Mouse (Mus musculus) gastrocnemius, adult 8-10 months (tissue): ENCODE measurements around the gene Cd38. TPM values are rescaled to one million over a fixed set of nuclear protein-coding genes. Genes with fewer than 3 reads are reported as not detected.

ENCODE experiments used
- DNase-seq, 2 experiments: peaks; one replicate each; pipeline ENCODE4 v3.0.0; 2022; ENCODE audit warnings: low spot score in 2 of 2
- total RNA-seq, 4 experiments: library from RNA; stranded (reverse); gene quantifications; 2 replicates each; pipeline ENCODE4 v1.2.4; 2022

Cd38 gene
- 1 to 10 TPM; 1.1 to 2.5 (median 1.8) TPM for total RNA-seq

DNA sequence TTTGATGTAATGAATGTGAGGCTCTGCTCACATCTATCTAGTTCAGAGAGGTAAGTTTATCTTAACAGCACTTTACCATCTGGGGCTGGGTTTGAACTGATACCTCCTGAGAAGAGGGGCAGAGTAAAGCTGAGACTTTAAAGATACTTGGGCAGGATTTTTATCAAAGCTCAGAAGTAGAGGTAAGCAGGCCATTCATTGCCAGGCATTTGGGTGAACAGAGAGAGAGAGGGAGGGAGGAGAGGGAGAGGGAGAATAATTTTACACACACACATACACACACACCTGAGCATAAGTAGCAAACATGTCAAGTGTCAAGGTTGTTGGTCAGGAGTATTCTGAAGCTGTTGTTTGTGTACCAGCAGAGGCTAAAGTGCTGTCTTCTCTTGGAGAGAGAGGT lies at the start of gene Cd38:
Cd38 (plus strand) TSS at position 301 of the 400 bp plus-strand sequence.
- DNase-seq = no peak

DNA sequence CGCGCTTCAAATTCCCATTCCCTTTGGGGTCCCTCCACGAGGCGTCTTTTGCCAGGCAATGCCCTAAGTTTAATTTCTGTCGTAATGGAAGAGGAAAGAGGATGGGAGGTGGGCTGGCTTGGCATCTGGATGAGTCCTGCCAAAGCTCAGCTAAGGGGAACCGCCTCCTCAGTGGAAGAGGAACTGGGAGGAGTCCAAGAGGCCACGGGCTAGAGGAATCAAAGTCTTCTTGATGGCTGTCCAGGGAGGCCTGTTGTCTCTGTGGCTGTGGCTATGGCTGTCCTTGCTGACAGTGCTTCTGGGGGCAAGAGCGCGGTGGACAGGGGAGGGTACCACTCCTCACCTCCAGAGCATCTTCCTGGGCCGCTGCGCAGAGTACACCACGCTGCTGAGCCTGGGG lies 49.7 kb upstream of the Cd38 start, which contains the start of gene Bst1:
Bst1 (plus strand) TSS at position 191 of the 400 bp plus-strand sequence.
- DNase-seq = no peak

DNA sequence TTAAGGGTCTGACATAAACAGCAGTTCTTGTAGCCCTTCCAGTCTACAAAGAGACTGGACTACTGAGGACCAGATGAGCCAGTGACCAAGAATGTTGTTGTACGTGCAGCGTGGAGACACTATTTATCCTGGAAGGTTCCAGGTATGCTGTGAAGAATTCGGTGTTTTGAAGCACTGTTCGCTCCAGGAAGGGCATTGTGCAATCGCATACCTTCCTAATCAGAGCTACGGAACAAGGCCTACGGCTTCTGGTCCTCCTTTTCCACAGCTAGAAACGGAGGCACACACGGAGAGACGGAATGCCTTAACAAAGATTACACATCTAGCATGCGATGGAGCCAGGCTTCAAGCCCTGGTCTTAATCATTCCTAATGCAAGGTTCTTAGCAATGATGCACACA lies 47.6 kb upstream of the Cd38 start:
- DNase-seq = no peak

DNA sequence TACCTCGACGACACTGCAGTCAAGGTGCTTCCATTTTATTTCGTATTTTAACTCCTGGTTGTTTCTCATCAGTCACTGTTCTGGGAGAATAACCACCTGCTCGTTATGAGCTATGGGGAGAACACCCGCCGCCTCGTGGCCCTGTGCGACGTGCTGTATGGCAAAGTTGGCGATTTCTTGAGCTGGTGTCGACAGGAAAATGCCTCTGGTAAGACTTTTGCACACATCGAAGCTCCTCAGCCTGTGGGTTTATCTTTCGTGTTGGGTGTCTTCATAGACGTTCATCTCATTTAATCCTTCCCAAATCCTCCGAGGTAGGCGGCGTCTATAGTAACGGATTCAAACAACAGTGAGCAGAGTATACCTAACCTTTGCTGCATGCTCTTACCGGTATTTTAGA lies 46.8 kb upstream of the Cd38 start, which contains the start of gene Fbxl5:
Fbxl5 (minus strand) TSS at position 101 of the 400 bp plus-strand sequence.
- DNase-seq = no peak

DNA sequence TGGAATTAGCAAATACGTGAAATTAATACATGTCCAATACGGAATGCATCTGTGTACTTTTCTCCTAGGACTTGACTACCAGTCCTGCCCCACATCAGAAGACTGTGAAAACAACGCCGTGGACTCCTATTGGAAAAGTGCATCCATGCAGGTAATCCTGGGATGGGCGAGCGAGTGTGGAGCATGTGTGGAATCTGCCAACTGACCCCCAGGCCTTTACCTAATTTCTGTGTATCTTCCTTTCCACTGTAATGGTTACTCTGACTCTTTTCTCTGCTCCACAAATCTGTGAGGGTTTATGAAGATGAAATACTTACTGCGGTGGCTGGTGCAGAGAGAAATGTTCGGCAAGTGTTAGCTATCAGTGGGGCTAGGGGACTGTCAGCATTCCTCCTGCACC lies 46.2 kb upstream of the Cd38 start:
- DNase-seq = no peak

DNA sequence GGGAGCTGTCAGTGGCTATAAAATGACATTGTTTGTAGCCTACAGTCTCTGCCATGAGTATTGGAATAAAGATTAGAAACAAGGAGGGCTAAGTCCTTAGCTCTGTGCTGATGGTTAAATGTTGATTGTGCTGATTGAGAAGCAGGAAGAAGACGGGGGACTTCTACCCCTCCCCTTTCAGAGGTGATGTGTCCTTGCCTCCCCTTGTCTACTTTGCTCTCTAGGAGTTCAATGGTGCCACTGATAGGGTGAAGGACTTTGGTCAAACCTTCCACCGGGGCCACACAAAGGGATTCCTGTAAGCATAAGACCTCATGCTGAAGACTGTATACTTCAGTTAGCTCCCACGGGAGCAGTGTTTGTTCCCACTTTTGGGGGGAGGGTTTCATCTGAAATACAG lies 45.5 kb upstream of the Cd38 start:
- DNase-seq = no peak

DNA sequence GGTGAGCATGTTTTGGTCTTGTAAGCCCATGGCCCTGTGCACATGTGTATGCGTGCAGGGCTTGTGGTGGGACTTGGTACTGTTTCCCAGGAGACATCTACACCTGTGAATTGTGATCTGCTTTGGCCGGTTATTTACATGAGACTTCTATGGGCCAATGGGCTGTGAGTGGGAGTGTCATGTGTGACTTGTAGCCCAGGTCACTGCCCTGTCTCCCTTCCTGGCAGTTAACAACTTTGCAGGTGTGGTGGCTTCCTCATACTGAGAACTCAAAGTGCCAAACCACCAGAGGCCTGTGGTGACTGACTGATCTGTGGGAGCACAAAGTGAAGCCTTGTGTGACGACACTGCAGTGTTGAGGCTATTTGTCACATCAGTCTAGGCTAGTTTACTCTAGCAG lies 43.8 kb upstream of the Cd38 start:
- DNase-seq = no peak

DNA sequence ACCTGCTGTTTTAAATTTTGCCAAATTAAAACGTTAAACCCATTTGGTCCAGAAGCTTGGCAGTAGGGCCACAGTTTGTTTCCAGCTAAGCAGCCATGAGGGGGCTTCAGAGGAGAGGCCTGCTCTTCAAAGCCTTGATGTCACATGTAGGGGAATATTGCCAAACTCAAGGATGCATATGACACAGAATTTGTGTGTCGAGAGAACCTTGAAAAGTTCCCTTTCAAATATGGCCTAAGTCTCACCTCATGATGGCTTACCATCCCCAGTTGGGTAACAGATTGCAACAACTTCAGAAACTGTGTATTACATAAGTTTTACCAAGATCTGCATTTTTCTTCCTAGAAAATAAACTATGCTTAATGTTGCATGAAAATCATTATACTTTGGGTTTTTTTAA lies 41.5 kb upstream of the Cd38 start:
- no peak for DNase-seq

DNA sequence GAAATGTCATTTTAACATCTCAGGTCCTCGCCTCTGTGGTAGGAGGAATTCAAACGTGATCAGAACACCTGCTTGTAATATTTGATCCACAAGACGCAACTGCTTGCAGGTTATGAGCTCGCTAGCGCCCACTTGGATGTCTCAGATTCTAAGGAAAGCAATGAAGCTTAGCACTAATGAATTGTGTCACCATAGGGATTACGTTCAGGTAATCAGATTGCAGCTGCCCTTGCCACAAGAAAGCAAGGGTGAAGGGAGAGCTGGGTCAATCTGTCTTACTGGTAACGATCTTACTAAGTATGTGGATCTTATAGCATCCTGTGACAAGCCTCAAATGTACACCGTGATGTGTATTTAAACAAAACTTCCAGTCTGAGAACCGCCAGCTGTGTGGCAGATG lies 41.0 kb upstream of the Cd38 start:
- no peak for DNase-seq

DNA sequence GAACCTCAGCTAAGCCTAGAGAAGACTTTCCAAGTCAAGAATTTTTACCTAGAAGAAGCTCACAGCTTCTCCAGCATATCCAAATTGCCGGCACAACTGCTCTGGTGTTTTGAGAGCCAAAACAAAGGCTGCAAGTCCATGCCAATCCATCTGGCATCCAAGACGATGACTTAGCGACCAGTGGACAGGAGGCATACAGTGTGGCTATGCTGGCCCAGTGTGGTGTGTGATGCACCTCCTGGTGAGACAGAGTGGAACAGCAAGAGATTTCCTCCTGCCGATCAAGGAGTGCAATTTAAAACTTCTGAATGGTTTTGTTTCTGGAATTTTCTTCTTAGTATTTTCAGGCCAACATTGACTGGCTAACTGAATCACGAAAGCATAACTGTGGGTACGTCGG lies 31.8 kb upstream of the Cd38 start:
- no peak for DNase-seq

DNA sequence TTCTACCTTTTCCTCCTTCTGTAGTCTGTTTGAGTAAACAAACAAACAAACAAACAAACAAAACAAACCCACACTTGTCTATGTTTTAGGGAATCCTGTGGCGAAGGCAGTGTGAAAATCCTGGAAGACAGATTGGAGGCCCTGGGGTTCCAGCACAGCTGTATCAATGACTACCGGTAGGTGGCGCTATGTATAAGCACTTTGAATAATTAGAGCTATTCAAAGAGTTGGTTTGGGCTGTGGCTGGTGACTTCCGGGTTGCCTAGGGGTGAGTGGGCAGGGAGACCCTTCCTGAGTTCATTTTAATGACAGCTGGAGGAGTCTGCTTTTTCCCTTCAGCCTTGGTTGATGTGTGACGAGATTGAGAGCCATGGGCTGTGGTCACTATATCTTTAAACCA lies 31.0 kb upstream of the Cd38 start:
- DNase-seq = no peak

DNA sequence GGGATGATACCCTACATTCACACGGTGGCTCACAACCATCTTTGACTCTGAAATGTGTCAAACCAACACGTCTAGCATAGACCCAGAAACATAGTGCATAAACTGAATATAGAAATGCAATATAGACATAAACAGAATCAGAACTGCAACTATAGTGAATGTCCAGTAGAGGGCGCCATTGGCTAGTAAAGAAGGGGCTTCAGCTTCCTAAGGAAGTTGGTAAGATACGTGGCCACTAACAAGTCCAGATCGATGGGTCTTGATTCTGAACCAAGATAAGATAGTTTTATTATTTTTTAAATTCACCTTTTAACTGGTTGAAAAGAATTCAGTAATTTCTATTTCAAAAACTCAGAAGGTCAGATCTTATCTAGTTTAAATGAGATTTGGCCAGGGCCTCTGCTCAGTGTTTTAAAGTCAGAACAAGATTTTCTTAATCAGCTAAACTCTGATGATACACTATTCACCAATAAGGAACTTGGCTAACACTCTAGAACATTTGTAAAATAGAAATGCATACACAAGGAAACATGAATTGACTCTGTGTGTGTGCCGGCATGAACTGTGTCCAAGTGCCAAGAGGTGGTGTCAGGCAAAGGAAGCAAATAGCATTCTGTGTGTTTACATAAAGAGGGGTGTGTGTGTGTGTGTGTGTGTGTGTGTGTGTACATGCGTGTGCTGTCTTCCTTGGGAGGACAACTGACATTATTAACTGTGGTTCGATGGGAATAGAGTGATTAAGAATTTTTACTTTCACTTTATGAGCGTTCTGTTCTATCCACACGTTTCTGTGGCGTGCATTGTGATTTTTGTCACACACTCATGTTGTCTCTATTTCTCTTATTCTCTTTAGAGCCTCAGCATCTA lies 27.0 kb upstream of the Cd38 start:
- DNase-seq = no peak

DNA sequence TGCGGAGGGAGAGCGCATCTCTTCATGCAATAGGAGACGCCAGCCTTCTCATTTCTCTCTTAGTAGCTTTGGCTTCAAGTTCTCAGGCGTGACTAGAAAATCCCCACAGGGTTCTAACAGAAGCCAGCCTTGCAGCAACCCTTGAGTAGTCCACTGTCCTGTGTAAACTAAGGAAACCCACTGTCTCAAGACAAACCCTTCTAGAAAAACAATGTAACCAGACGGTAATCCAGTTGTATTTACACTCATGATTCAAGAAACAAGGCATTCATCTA lies 26.4 kb upstream of the Cd38 start:
- DNase-seq = no peak

DNA sequence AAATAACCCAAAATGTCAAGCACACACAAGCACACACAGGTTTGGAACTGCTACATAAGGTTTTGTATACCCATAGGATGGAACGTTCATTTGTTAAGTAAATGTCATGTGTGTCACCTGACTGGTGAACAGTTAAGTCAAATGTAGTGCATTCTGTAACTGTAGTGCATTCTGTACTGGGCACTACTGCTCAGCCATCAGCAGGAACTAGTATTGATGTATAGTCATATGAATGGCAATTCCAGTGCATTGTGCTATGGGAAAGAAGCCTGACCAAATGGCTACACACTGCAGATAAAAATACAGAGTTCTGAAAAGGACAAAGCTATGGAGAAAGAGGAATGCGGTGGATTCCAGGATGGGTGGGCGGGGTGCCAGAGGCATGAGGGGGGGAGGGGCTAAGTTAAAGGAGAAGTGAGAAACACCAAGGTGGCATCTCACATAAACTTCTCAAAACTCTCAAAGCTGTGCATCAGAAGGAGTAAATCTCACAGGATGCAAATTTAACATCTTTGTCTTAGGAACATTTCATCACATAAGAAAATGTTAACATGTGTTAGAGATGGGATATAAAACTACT lies 25.7 kb upstream of the Cd38 start:
- no peak for DNase-seq

DNA sequence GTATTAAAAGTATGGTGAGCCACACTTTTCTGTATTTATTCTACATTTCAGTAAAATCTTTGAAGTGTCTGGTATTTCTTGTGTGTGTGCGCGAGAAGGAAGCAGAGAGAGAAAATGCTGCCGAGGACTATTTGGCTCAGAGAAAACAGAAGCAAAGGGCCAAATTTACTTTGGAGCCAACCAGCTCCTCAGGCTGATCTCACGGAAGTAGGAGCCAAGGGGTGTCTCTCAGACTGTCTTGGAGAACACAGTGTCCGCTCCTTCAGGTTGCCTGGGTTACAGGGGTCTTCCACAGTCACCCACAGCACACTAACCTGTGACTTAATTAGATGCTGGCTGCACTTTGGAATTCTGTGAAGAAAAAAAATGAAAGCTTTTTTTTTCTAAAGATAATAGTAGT lies 23.3 kb upstream of the Cd38 start:
- no peak for DNase-seq

DNA sequence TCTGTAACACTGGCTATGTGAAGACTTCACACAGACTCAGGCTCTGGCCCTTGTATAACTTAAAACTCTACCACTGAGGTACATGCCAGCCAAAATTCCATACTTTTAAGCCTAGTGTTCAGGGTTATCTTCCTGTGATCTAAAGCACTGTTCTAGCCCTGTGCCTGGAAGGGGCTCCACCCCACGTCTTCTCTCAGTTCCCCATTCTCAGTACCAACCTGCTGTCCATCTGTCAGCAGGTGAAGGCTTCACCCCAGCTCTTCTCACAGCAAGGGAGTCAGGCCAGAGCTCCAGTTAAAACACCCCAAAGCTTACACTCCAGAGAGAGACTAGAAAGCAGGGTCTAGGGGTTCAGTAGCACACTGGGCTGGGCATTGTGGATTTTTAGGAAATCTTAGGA lies 22.7 kb upstream of the Cd38 start:
- no peak for DNase-seq

DNA sequence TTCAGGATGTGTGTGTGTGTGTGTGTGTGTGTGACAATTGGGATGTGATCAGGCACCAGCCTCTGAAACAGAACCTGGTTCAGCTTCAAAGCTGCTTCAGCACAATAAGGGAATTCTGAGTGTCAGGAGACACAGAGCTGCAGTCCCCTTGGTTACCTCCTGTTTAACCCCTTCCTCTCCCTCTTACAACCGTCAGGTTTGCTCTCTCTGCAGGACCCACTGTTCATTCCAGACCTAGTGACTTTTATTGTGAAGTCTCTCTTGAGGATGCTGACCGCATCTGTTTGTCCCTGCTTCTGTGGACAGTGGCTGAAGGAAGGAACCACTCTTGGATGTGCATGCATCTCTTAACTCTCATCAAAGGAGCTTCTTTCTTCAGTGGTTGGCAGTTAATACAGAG lies 22.1 kb upstream of the Cd38 start:
- no peak for DNase-seq

DNA sequence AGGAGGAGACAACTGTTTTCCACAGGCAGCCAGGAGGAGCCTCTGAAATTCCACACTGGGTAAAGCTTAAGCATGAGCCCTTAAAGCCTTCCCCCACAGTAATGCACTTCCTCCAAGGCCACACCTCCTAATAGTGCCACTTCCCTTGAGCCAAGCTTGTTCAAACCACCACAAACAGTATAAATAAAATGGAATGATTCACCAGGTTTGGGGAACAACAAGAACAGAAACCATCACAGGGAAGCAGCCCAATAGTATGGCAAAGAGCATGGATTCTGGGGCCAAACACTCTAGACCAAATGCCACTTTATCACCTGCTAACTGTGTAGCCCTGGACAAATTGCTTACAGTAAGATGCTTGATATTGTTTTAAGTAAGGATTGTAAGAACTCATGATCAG lies 20.8 kb upstream of the Cd38 start:
- no peak for DNase-seq

DNA sequence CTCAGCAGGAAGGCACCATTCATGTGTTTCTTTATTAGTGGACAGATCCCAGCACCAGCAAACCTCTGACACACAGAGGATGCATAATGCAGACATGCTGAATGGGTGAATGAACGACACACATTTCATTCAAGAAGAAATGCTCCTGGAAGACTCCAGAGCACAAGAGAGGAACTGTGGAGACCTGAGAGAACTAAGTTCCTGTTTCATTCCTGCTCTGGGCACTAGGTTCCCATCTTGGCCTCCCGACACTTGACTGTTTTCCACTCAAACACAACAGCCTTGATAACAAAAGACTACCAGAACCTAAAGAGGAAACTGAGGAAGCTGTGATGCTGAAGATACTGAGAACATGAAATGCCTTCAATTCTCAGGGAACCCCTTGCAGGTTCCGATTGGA lies 20.1 kb upstream of the Cd38 start:
- DNase-seq = no peak

DNA sequence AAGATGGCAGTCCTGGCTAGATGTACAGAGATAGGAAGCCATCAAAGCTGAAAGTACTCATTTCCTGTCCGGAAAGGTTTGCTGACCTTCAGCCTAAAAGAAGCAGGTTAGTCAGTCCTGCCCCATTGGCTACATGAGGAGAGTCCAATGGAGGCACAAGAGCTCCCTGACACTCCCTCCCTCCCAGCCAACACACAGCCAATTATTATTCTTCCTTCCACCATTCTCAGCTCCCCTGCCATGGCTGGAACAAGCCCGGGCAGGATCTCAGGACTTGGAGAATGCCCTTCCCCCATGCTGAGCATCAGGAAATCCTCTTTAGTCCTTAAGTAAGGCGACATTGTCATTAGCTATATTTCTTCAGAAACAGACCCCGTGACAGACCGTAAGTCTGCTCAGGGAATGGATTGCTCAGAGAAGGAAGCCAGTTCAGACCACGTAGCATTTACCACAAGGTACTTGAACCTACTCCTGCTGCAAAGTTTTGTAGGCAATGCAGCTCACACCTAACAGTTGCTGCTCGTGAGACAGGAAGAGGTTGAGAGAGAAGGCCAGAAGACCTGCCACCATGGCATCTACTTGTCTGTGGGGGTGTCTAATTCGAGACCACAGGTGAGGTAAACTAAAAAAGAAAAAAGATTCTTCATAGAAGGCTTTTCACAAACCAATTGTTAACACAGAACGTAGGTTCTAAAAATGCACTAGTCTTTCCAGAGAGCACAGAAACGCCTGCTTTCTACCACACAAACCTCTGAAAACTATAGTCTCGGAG lies 15.1 kb upstream of the Cd38 start:
- no peak for DNase-seq

DNA sequence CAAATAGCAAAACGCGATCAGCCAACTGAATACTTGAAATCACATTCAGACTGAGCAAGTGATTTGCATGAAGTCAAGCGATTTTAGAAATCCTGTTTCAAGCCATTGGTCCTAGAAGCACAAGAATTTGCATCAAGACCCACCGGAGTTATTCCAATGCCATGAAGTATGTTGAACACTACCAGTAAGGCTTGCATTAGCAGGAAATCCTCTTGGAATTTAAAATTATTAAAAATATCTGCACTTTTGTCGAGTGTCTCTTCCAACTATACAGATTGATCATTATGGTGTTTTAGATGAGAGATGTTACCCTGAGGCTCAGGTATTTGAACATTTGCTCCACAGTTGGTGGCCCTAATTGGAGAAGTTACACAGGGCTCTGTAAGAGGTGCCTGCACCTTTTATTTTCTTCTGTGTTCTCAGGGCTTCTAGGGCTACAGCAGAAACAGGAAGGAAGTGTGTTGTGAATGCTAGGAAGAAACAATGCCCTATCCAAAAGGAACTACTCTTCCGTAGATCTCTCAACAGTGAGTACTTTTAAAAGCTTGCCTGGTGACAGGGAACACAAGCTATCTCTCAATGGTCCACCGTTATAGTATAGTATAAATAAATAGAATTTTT lies 14.4 kb upstream of the Cd38 start:
- DNase-seq = no peak

DNA sequence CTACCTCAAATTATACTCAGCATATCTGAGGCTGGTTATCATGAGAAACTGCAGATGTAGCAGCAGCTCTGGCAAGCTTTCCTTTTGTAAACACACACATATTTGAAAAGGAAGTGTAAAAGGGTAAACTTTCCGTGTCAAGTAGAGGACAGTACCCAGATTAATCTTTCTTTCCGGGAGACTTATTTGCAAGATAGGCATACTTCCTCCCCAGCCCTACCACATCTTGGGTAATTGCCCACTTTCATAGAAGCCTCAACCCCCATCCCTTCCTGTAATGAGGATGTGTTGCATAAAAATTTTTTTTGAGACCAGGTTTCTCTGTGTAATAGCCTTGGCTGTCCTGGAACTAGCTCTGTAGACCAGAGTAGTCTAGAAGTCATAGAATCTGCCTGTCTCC lies 12.6 kb upstream of the Cd38 start:
- no peak for DNase-seq
